Mouse (Mus musculus) common myeloid progenitor, adult 5-6 weeks (primary cell): ENCODE measurements around the gene Rab7b. TPM values are rescaled to one million over a fixed set of nuclear protein-coding genes. Genes with fewer than 3 reads are reported as not detected.
A peak's percentile ranks its signal among the peaks of the same experiment; 100 is the strongest.

Experiments
- ATAC-seq: replicated peaks from 2 replicates; pipeline ENCODE4 v1.8.0; 2016; ENCODE audit warnings: low read depth, mild to moderate bottlenecking, moderate TSS enrichment, inconsistent platforms; ENCODE audit not compliant: poor library complexity, severe bottlenecking
- total RNA-seq: library from RNA; stranded (forward); fragments of 200-1000, 187-1606 nt; gene quantifications from 2 replicates; pipeline ENCODE4 v1.2.3, GENCODE M21; 2017

Gene Rab7b
- total RNA-seq, 1 experiment from 2014 or later, result 10.5 TPM

GRCm38 (mm10) chr1:131733474-131734180 lies 45.1 kb downstream of the Rab7b start:
- no peak for ATAC-seq

GRCm38 (mm10) chr1:131734657-131735273 lies 46.3 kb downstream of the Rab7b start:
- ATAC-seq, result no peak

GRCm38 (mm10) chr1:131736494-131736893 lies 48.0 kb downstream of the Rab7b start:
- ATAC-seq, result peak; percentile 57

- ATAC-seq, result no peak
These were observed 48.8 kb downstream of the Rab7b start for GRCm38 (mm10) chr1:131737269-131737668.

GRCm38 (mm10) chr1:131738760-131739159 lies 50.3 kb downstream of the Rab7b start:
- ATAC-seq, result peak; percentile 64

GRCm38 (mm10) chr1:131739481-131740160 lies 51.1 kb downstream of the Rab7b start:
- ATAC-seq, result no peak

- no peak for ATAC-seq
These were observed 55.5 kb downstream of the Rab7b start, which contains the start of gene Slc26a9 for GRCm38 (mm10) chr1:131743868-131744464. Gene Slc26a9, plus strand, starts transcription at chr1:131744022.

- no peak for ATAC-seq
These were observed 56.9 kb downstream of the Rab7b start for GRCm38 (mm10) chr1:131745391-131745790.

GRCm38 (mm10) chr1:131747761-131748160 lies 59.3 kb downstream of the Rab7b start:
- no peak for ATAC-seq

GRCm38 (mm10) chr1:131748636-131749035 lies 60.1 kb downstream of the Rab7b start:
- no peak for ATAC-seq

GRCm38 (mm10) chr1:131749706-131750545 lies 61.4 kb downstream of the Rab7b start:
- ATAC-seq, result peak; percentile 53

GRCm38 (mm10) chr1:131751181-131751890 lies 62.8 kb downstream of the Rab7b start:
- ATAC-seq, result no peak

- 0 out of 2 replicates have a peak, but pooled peaks have one; percentile 20 for ATAC-seq
These were observed 63.4 kb downstream of the Rab7b start for GRCm38 (mm10) chr1:131751891-131752311.

- ATAC-seq, result peak; percentile 31
These were observed 65.8 kb downstream of the Rab7b start for GRCm38 (mm10) chr1:131754212-131754829.

GRCm38 (mm10) chr1:131754916-131755315 lies 66.4 kb downstream of the Rab7b start:
- peak; percentile 77 for ATAC-seq

- no peak for ATAC-seq
These were observed 68.7 kb downstream of the Rab7b start for GRCm38 (mm10) chr1:131757211-131757610.

GRCm38 (mm10) chr1:131758796-131759195 lies 70.3 kb downstream of the Rab7b start:
- no peak for ATAC-seq

GRCm38 (mm10) chr1:131759667-131760427 lies 71.4 kb downstream of the Rab7b start:
- ATAC-seq, result peak; percentile 26; the same call in 1 of the 2 replicates
